Mouse (Mus musculus) lung, embryonic 16.5 days (tissue): Measurements from ENCODE around the gene Bco2. TPM values are rescaled to one million over a fixed set of nuclear protein-coding genes. Genes with fewer than 3 reads are reported as not detected.
A peak's percentile ranks its signal among the peaks of the same experiment; 100 is the strongest.

Experiments used
- ATAC-seq: fragments of 200-750 bp; cut with Nextera tagmentation; 2 replicates; pipeline ENCODE4 v1.8.0; 2017; ENCODE audit warnings: low read depth, mild to moderate bottlenecking, moderate library complexity
- H3K27ac ChIP-seq: fragments of 300-500 bp; sonication (generic); 2 replicates; pipeline ENCODE4 v1.5.1; 2014; ENCODE audit warnings: mild to moderate bottlenecking, control low read depth, low read length
- H3K27me3 ChIP-seq: fragments of 300-500 bp; sonication (generic); 2 replicates; pipeline ENCODE4 v1.6.1; 2014; ENCODE audit warnings: low read depth, low read length, mixed read lengths; ENCODE audit not compliant: control insufficient read depth, insufficient read depth
- H3K36me3 ChIP-seq: fragments of 300-500 bp; sonication (generic); 2 replicates; pipeline ENCODE4 v1.6.1; 2014; ENCODE audit warnings: low read length; ENCODE audit not compliant: control insufficient read depth, insufficient read depth
- H3K4me1 ChIP-seq: fragments of 300-500 bp; sonication (generic); replicated peaks from 2 replicates; pipeline ENCODE4 v1.6.1; 2014; ENCODE audit warnings: low read length, mixed read lengths; ENCODE audit not compliant: control insufficient read depth, insufficient read depth
- H3K4me2 ChIP-seq: fragments of 300-500 bp; sonication (generic); 2 replicates; pipeline ENCODE4 v1.6.1; 2014; ENCODE audit warnings: low read depth, low read length, control low read depth
- H3K4me3 ChIP-seq: fragments of 300-500 bp; sonication (generic); 2 replicates; pipeline ENCODE4 v1.5.1; 2014; ENCODE audit warnings: mild to moderate bottlenecking, low read length, control low read depth
- H3K9ac ChIP-seq: fragments of 300-500 bp; sonication (generic); 2 replicates; pipeline ENCODE4 v1.6.1; 2014; ENCODE audit warnings: low read length, control low read depth
- H3K9me3 ChIP-seq: fragments of 300-500 bp; sonication (generic); 2 replicates; pipeline ENCODE4 v1.6.1; 2016; ENCODE audit warnings: low read length; ENCODE audit not compliant: control insufficient read depth
- WGBS: fragments of 180-500 bp; shearing (Covaris S2); extraction: QIAGEN DNeasy Blood & Tissue Kit; methylation state at CpG from one replicate; pipeline ENCODE4 v1.1.7; 2014; 5-methylcytosine and 5-hydroxymethylcytosine counted together
- polyA plus RNA-seq: library from polyadenylated mRNA; unstranded; fragments of >200 nt; fragmentation: Nextera tagmentation; extraction: Ambion mirVana; gene quantifications from 2 replicates; pipeline ENCODE4 v1.2.1, GENCODE M21; 2015

Gene Bco2
- polyA plus RNA-seq, 1 experiment from 2014 or later, result 0.09 TPM

- no peaks in the 10 kb centered on the region for H3K4me1 ChIP-seq
- H3K36me3 ChIP-seq, result no peaks in the 10 kb centered on the region
- 71% methylated on average over 7 of the region's 7 CpGs for WGBS
- no peak overlapping the region for H3K4me3 ChIP-seq
- no peak for ATAC-seq
- H3K9me3 ChIP-seq, result no peaks in the 10 kb centered on the region
- no peak overlapping the region for H3K9ac ChIP-seq
- no peak overlapping the region for H3K4me2 ChIP-seq
- H3K27ac ChIP-seq, result no peak overlapping the region
- H3K27me3 ChIP-seq, result no peaks in the 10 kb centered on the region
Measured at GRCm38 (mm10) chr9:50565173-50565572, 10.2 kb upstream of the Bco2 start.

- 66% methylated on average over 2 of the region's 2 CpGs for WGBS
Measured at GRCm38 (mm10) chr9:50561918-50562360, 7.0 kb upstream of the Bco2 start.

GRCm38 (mm10) chr9:50561145-50561917 lies 6.3 kb upstream of the Bco2 start, which contains the start of gene Tex12:
Tex12 (minus strand) TSS chr9:50561325.
- Histone ChIP-seq H3K4me2 (no peak within 1 kb of the TSS), H3K36me3 (no peaks in the 10 kb centered on the region), H3K27ac (no peak within 1 kb of the TSS), H3K9me3 (no peaks in the 10 kb centered on the region), H3K27me3 (no peaks in the 10 kb centered on the region), H3K4me1 (no peaks in the 10 kb centered on the region), H3K9ac (no peak within 1 kb of the TSS), H3K4me3 (no peak within 1 kb of the TSS)
- WGBS, result 82% methylated on average over 38 of the region's 38 CpGs
- ATAC-seq, result no peak

More at GRCm38 (mm10) chr9:50561918-50562360, 7.0 kb upstream of the Bco2 start:
- ATAC-seq, result no peak
- no peak overlapping the region for H3K9ac ChIP-seq
- no peak overlapping the region for H3K4me2 ChIP-seq
- H3K27me3 ChIP-seq, result no peaks in the 10 kb centered on the region
- H3K4me1 ChIP-seq, result no peaks in the 10 kb centered on the region
- no peaks in the 10 kb centered on the region for H3K36me3 ChIP-seq
- no peak overlapping the region for H3K27ac ChIP-seq
- no peak overlapping the region for H3K4me3 ChIP-seq
- no peaks in the 10 kb centered on the region for H3K9me3 ChIP-seq

- Histone ChIP-seq H3K4me3 (no peak within 1 kb of the TSS), H3K4me2 (peak within 1 kb of the TSS; percentile 21), H3K9me3 (no peaks in the 10 kb centered on the region), H3K9ac (no peak within 1 kb of the TSS), H3K36me3 (no peaks in the 10 kb centered on the region), H3K27ac (no peak within 1 kb of the TSS), H3K4me1 (no peaks in the 10 kb centered on the region), H3K27me3 (no peaks in the 10 kb centered on the region)
- 29% methylated on average over 12 of the region's 12 CpGs for WGBS
- ATAC-seq, result no peak
Measured at GRCm38 (mm10) chr9:50554241-50555093, 514 bp downstream of the Bco2 start, which contains the start of gene Il18. Il18 (plus strand) TSS chr9:50554827.

- Histone ChIP-seq H3K9ac (no peak overlapping the region), H3K9me3 (no peaks in the 10 kb centered on the region), H3K4me3 (no peak overlapping the region), H3K36me3 (no peaks in the 10 kb centered on the region), H3K4me1 (no peaks in the 10 kb centered on the region), H3K27me3 (no peaks in the 10 kb centered on the region), H3K4me2 (no peak overlapping the region), H3K27ac (no peak overlapping the region)
- 70% methylated on average over 2 of the region's 2 CpGs for WGBS
- ATAC-seq, result no peak
Measured at GRCm38 (mm10) chr9:50553547-50553946, 1.4 kb downstream of the Bco2 start.

- no peak overlapping the region for H3K9ac ChIP-seq
- H3K9me3 ChIP-seq, result no peaks in the 10 kb centered on the region
- H3K36me3 ChIP-seq, result no peaks in the 10 kb centered on the region
- no peaks in the 10 kb centered on the region for H3K27me3 ChIP-seq
- no peaks in the 10 kb centered on the region for H3K4me1 ChIP-seq
- H3K4me2 ChIP-seq, result no peak overlapping the region
- H3K4me3 ChIP-seq, result no peak overlapping the region
- H3K27ac ChIP-seq, result no peak overlapping the region
- ATAC-seq, result no peak
- 59% methylated on average over 5 of the region's 5 CpGs for WGBS
Measured at GRCm38 (mm10) chr9:50552206-50552605, 2.8 kb downstream of the Bco2 start.

- no peaks in the 10 kb centered on the region for H3K36me3 ChIP-seq
- H3K27ac ChIP-seq, result no peak overlapping the region
- H3K9me3 ChIP-seq, result no peaks in the 10 kb centered on the region
- no peak overlapping the region for H3K4me3 ChIP-seq
- no peaks in the 10 kb centered on the region for H3K27me3 ChIP-seq
- no peak overlapping the region for H3K4me2 ChIP-seq
- H3K4me1 ChIP-seq, result no peaks in the 10 kb centered on the region
- WGBS, result 47% methylated on average over 4 of the region's 4 CpGs
- H3K9ac ChIP-seq, result no peak overlapping the region
- no peak for ATAC-seq
Measured at GRCm38 (mm10) chr9:50548936-50549335, 6.0 kb downstream of the Bco2 start.

- no peak overlapping the region for H3K9ac ChIP-seq
- WGBS, result 19% methylated on average over 5 of the region's 5 CpGs
- H3K9me3 ChIP-seq, result no peaks in the 10 kb centered on the region
- H3K4me2 ChIP-seq, result no peak overlapping the region
- no peaks in the 10 kb centered on the region for H3K27me3 ChIP-seq
- H3K27ac ChIP-seq, result no peak overlapping the region
- H3K4me3 ChIP-seq, result no peak overlapping the region
- no peaks in the 10 kb centered on the region for H3K36me3 ChIP-seq
- ATAC-seq, result no peak
- H3K4me1 ChIP-seq, result no peaks in the 10 kb centered on the region
Measured at GRCm38 (mm10) chr9:50547859-50548478, 7.0 kb downstream of the Bco2 start.

- Histone ChIP-seq H3K27me3 (no peaks in the 10 kb centered on the region), H3K27ac (no peak overlapping the region), H3K4me3 (no peak overlapping the region), H3K9ac (no peak overlapping the region), H3K9me3 (no peaks in the 10 kb centered on the region), H3K4me1 (no peaks in the 10 kb centered on the region), H3K4me2 (no peak overlapping the region), H3K36me3 (no peaks in the 10 kb centered on the region)
- no peak for ATAC-seq
- 66% methylated on average over 9 of the region's 9 CpGs for WGBS
Measured at GRCm38 (mm10) chr9:50542401-50542800, 12.6 kb downstream of the Bco2 start.
